ENCODE assay signal across 8 mouse cellular contexts in genomic region chr8:22193432-22194010, GRCm38 (mm10). TPM values are rescaled to one million over a fixed set of nuclear protein-coding genes. Genes with fewer than 3 reads are reported as not detected.
DNase-seq lines count a peak whose midpoint lies in the region; ATAC-seq and TF ChIP-seq lines count a peak whose summit lies in the region.

No protein-coding gene starts in this region.

- H3K27me3 ChIP-seq in kidney, embryonic 15.5 days, result 0 out of 2 replicates have a peak, but pooled peaks cover 3% of the 10 kb centered on the region
- H3K27me3 ChIP-seq in hindbrain, embryonic 10.5 days (ENCODE audit: insufficient read depth, poor library complexity, severe bottlenecking), result no peaks in the 10 kb centered on the region
- no peaks in the 10 kb centered on the region for H3K27me3 ChIP-seq in liver, embryonic 16.5 days (ENCODE audit: control insufficient read depth, insufficient read depth, low read depth, low read length)
- no peaks in the 10 kb centered on the region for H3K27me3 ChIP-seq in small intestine, adult 2 months (ENCODE audit: control insufficient read depth, insufficient read depth, low read length)

- no peaks in the 10 kb centered on the region for H3K36me3 ChIP-seq in kidney, embryonic 15.5 days
- peaks cover 6% of the 10 kb centered on the region; the same call in 1 of the 2 replicates for H3K36me3 ChIP-seq in hindbrain, embryonic 10.5 days
- no peaks in the 10 kb centered on the region for H3K36me3 ChIP-seq in liver, embryonic 16.5 days (ENCODE audit: control insufficient read depth, insufficient read depth)
- H3K36me3 ChIP-seq in small intestine, adult 2 months (ENCODE audit: control insufficient read depth, insufficient read depth, low read length), result no peaks in the 10 kb centered on the region

- no peak for TF ChIP-seq CTCF in bone marrow macrophage, adult 2 months (IDR thresholded peaks at IDR 0.05; ENCODE audit: low read depth, low read length)
- TF ChIP-seq CTCF in small intestine, adult 2 months (IDR thresholded peaks at IDR 0.05; ENCODE audit: extremely low read depth, insufficient read length, insufficient replicate concordance, low read depth, low read length), result no peak

- peaks cover 17% of the 10 kb centered on the region for H3K4me1 ChIP-seq in kidney, embryonic 15.5 days
- peaks cover 7% of the 10 kb centered on the region; the same call in 1 of the 2 replicates for H3K4me1 ChIP-seq in bone marrow macrophage, adult 2 months (ENCODE audit: control insufficient read depth, insufficient read depth, low read length)
- H3K4me1 ChIP-seq in hindbrain, embryonic 10.5 days (replicated peaks), result peaks cover 18% of the 10 kb centered on the region
- peaks cover 7% of the 10 kb centered on the region for H3K4me1 ChIP-seq in liver, embryonic 16.5 days (ENCODE audit: control insufficient read depth, low read depth, low read length)
- peaks cover 3% of the 10 kb centered on the region; the same call in 1 of the 2 replicates for H3K4me1 ChIP-seq in small intestine, adult 2 months (ENCODE audit: control insufficient read depth, insufficient read depth, insufficient read length, low read length)

- WGBS in kidney, embryonic 15.5 days, result 13% methylated on average over 12 of the region's 12 CpGs
- 20% methylated on average over 12 of the region's 12 CpGs for WGBS in hindbrain, embryonic 10.5 days
- 13% methylated on average over 12 of the region's 12 CpGs for WGBS in liver, embryonic 16.5 days (ENCODE audit: insufficient replicate concordance)
- WGBS in small intestine, adult 2 months, result 3% methylated on average over 12 of the region's 12 CpGs

- peak overlapping the region; percentile 62 for H3K4me2 ChIP-seq in kidney, embryonic 15.5 days
- H3K4me2 ChIP-seq in liver, embryonic 16.5 days (ENCODE audit: low read depth, low read length), result peak overlapping the region; percentile 92

- TF ChIP-seq POLR2A in bone marrow macrophage, adult 2 months (IDR thresholded peaks at IDR 0.05; ENCODE audit: borderline replicate concordance, low read depth, low read length), result no peak
- no peak for TF ChIP-seq POLR2A in small intestine, adult 2 months (IDR thresholded peaks at IDR 0.05; ENCODE audit: low read depth, low read length)

- no peaks in the 10 kb centered on the region for H3K9me3 ChIP-seq in kidney, embryonic 15.5 days (replicated peaks)
- H3K9me3 ChIP-seq in hindbrain, embryonic 10.5 days, result no peaks in the 10 kb centered on the region
- H3K9me3 ChIP-seq in liver, embryonic 16.5 days (replicated peaks; ENCODE audit: control insufficient read depth, low read length), result no peaks in the 10 kb centered on the region

- H3K4me3 ChIP-seq in kidney, embryonic 15.5 days (replicated peaks), result peak overlapping the region; percentile 83
- peak overlapping the region; percentile 92 for H3K4me3 ChIP-seq in bone marrow macrophage, adult 2 months (ENCODE audit: insufficient read depth, low read length)
- peak overlapping the region; percentile 80 for H3K4me3 ChIP-seq in hindbrain, embryonic 10.5 days
- peak overlapping the region; percentile 92 for H3K4me3 ChIP-seq in liver, embryonic 16.5 days (ENCODE audit: low read depth, low read length)
- H3K4me3 ChIP-seq in small intestine, adult 2 months (ENCODE audit: low read depth, low read length), result peak overlapping the region; percentile 96

- peak overlapping the region; percentile 76 for H3K9ac ChIP-seq in kidney, embryonic 15.5 days
- H3K9ac ChIP-seq in liver, embryonic 16.5 days (ENCODE audit: low read depth, low read length), result peak overlapping the region; percentile 94

- ATAC-seq in kidney, embryonic 15.5 days (replicated peaks; ENCODE audit: low FRiP score), result no peak; the same call in 1 of the 2 replicates
- no peak; the same call in 1 of the 2 replicates for ATAC-seq in liver, embryonic 16.5 days (ENCODE audit: low read depth)

- no peak for DNase-seq in kidney, adult 11 months
- DNase-seq in hindbrain, embryonic 10.5 days (ENCODE audit: low spot score), result no peak
- no peak for DNase-seq in right cerebral cortex, adult 18-20 months
- no peak for DNase-seq in B cell, adult 2 months

- peak overlapping the region; percentile 99 for H3K27ac ChIP-seq in kidney, embryonic 15.5 days
- peak overlapping the region; percentile 90 for H3K27ac ChIP-seq in bone marrow macrophage, adult 2 months (ENCODE audit: insufficient read depth, low read depth, low read length)
- H3K27ac ChIP-seq in hindbrain, embryonic 10.5 days, result peak overlapping the region; percentile 99
- H3K27ac ChIP-seq in liver, embryonic 16.5 days (ENCODE audit: low read length), result peak overlapping the region; percentile 90
- H3K27ac ChIP-seq in small intestine, adult 2 months (ENCODE audit: insufficient read depth, low read depth, low read length), result peak overlapping the region; percentile 94

RNA-seq across cellular contexts. Expression of gene Vps36, which starts 0.9 kb away (rescaled TPM):
- 38.3 and 40.6 TPM in 2 replicates for polyA plus RNA-seq in kidney, embryonic 15.5 days (2015; fragmentation: Nextera tagmentation; extraction: Ambion mirVana)
- 27.4 and 34.3 TPM in 2 replicates for polyA plus RNA-seq in bone marrow macrophage, adult 2 months (2012; ENCODE audit: insufficient read depth, insufficient read length, missing spikeins)
- polyA plus RNA-seq in hindbrain, embryonic 10.5 days (2016; fragmentation: Nextera tagmentation; extraction: Ambion mirVana), result 31.1 and 38.2 TPM in 2 replicates
- polyA plus RNA-seq in liver, embryonic 16.5 days (2015; fragmentation: Nextera tagmentation; extraction: Ambion mirVana), result 7.5 and 7.6 TPM in 2 replicates
- polyA plus RNA-seq in small intestine, adult 2 months (2012; rRNA removed), result 3.0 and 6.5 TPM in 2 replicates

RNA-seq across cellular contexts. Expression of gene Ckap2, which starts 7.9 kb away (rescaled TPM):
- polyA plus RNA-seq in kidney, embryonic 15.5 days (2015; fragmentation: Nextera tagmentation; extraction: Ambion mirVana), result 39.9 and 41.7 TPM in 2 replicates
- 22.0 and 30.3 TPM in 2 replicates for polyA plus RNA-seq in bone marrow macrophage, adult 2 months (2012; ENCODE audit: insufficient read depth, insufficient read length, missing spikeins)
- polyA plus RNA-seq in hindbrain, embryonic 10.5 days (2016; fragmentation: Nextera tagmentation; extraction: Ambion mirVana), result 37.5 and 46.4 TPM in 2 replicates
- 19.9 and 22.1 TPM in 2 replicates for polyA plus RNA-seq in liver, embryonic 16.5 days (2015; fragmentation: Nextera tagmentation; extraction: Ambion mirVana)
- 1.0 and 2.1 TPM in 2 replicates for polyA plus RNA-seq in small intestine, adult 2 months (2012; rRNA removed)

RNA-seq across cellular contexts. Expression of gene Nek3, which starts 27.3 kb away (rescaled TPM):
- 4.8 and 5.5 TPM in 2 replicates for polyA plus RNA-seq in kidney, embryonic 15.5 days (2015; fragmentation: Nextera tagmentation; extraction: Ambion mirVana)
- 2.6 and 2.9 TPM in 2 replicates for polyA plus RNA-seq in bone marrow macrophage, adult 2 months (2012; ENCODE audit: insufficient read depth, insufficient read length, missing spikeins)
- 7.6 and 9.1 TPM in 2 replicates for polyA plus RNA-seq in hindbrain, embryonic 10.5 days (2016; fragmentation: Nextera tagmentation; extraction: Ambion mirVana)
- polyA plus RNA-seq in liver, embryonic 16.5 days (2015; fragmentation: Nextera tagmentation; extraction: Ambion mirVana), result 1.3 and 1.4 TPM in 2 replicates
- 1.6 and 3.2 TPM in 2 replicates for polyA plus RNA-seq in small intestine, adult 2 months (2012; rRNA removed)

RNA-seq across cellular contexts. Expression of gene Thsd1, which starts 33.6 kb away (rescaled TPM):
- 14.5 and 16.3 TPM in 2 replicates for polyA plus RNA-seq in kidney, embryonic 15.5 days (2015; fragmentation: Nextera tagmentation; extraction: Ambion mirVana)
- polyA plus RNA-seq in bone marrow macrophage, adult 2 months (2012; ENCODE audit: insufficient read depth, insufficient read length, missing spikeins), result 2.5 and 3.3 TPM in 2 replicates
- polyA plus RNA-seq in hindbrain, embryonic 10.5 days (2016; fragmentation: Nextera tagmentation; extraction: Ambion mirVana), result 9.2 and 11.4 TPM in 2 replicates
- 1.8 and 2.1 TPM in 2 replicates for polyA plus RNA-seq in liver, embryonic 16.5 days (2015; fragmentation: Nextera tagmentation; extraction: Ambion mirVana)
- polyA plus RNA-seq in small intestine, adult 2 months (2012; rRNA removed), result 0.56 and 0.90 TPM in 2 replicates
